Mouse (Mus musculus) bone marrow, adult 2 months (tissue): ENCODE data around the gene Gzf1.

ENCODE experiments used
- CTCF ChIP-seq: fragments of 200-500 bp; IDR thresholded peaks from 2 replicates; pipeline ENCODE4 v1.5.1; 2011; ENCODE audit warnings: low read length, control low read depth; ENCODE audit not compliant: control insufficient read depth, insufficient read depth
- POLR2A ChIP-seq: fragments of 200-500 bp; IDR thresholded peaks from 2 replicates; pipeline ENCODE4 v1.6.1; 2011; ENCODE audit warnings: low read depth, mild to moderate bottlenecking, control low read depth, low read length, borderline replicate concordance; ENCODE audit not compliant: control insufficient read depth

DNA sequence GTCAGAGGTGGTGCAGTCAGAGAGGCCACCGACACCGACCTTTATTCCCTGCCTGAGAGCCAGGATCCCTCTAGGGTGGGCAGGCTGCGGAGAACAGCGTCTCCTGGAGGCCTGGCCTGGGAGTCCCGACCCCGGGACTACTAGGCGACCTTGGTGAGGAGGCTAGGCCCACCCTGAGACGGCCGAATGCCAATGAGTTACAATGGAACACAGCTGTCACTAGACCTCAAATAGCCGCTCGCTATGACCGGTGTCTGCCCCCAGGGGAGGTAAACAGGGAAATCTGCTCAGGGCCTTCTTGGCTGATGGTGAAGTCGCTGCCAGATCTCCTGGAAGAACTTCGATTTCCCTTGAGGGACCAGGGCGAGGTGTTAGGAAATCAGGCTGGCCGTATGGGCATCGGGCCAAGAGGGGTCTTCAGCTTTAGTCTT, 653 bp downstream of the Gzf1 start:
- no peak for TF ChIP-seq POLR2A
- peak; percentile 44; the same call in 1 of the 2 replicates for TF ChIP-seq CTCF
